Mouse (Mus musculus) bone marrow macrophage, adult 2 months (primary cell): ENCODE measurements around the gene Hrc.

Experiments
- CTCF ChIP-seq: IDR thresholded peaks from 2 replicates; pipeline ENCODE4 v1.5.1; 2012; ENCODE audit warnings: low read depth, mild to moderate bottlenecking, low read length, moderate library complexity
- POLR2A ChIP-seq: IDR thresholded peaks from 2 replicates; pipeline ENCODE4 v1.6.1; 2012; ENCODE audit warnings: mild to moderate bottlenecking, low read depth, low read length, borderline replicate concordance

DNA sequence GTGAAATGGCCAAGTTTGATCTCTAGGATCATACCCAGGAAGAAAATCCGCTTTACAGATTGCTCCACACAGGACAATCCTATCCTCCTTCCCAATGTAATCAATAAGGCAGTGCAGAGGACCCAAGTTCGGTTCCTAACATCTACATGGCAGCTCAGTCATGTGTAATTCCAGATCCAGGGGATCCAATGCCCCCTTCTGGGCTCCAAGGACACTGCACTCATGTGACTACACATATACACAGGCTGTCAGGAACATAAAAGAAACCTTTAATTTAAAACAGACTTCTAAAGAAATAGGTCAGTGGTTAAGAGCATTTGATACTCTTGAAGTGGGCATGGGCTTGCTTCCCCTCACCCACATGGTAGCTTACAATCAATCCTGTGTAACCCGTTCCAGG lies 51.0 kb downstream of the Hrc start:
- no peak for TF ChIP-seq CTCF
- TF ChIP-seq POLR2A = no peak
